Mouse (Mus musculus) heart, postnatal 0 days (tissue): Measurements from ENCODE around the gene Sbno2. TPM values are rescaled to one million over a fixed set of nuclear protein-coding genes. Genes with fewer than 3 reads are reported as not detected.
A peak's percentile ranks its signal among the peaks of the same experiment; 100 is the strongest.

Source experiments
- ATAC-seq: fragments of 200-750 bp; cut with Nextera tagmentation; 2 replicates; pipeline ENCODE4 v1.8.0; 2017; ENCODE audit warnings: low read depth, moderate number of reproducible peaks, moderate library complexity; ENCODE audit not compliant: insufficient read depth
- DNase-seq: peaks from one replicate; pipeline ENCODE4 v3.0.0-alpha.2; 2016; ENCODE audit warnings: low spot score
- H3K27ac ChIP-seq: fragments of 300-500 bp; sonication (generic); 2 replicates; pipeline ENCODE4 v1.5.1; 2014; ENCODE audit warnings: low read depth, mild to moderate bottlenecking
- H3K27me3 ChIP-seq: fragments of 300-500 bp; sonication (generic); 2 replicates; pipeline ENCODE4 v1.6.1; 2014; ENCODE audit warnings: low read length, mixed read lengths; ENCODE audit not compliant: control insufficient read depth, insufficient read depth
- H3K36me3 ChIP-seq: fragments of 300-500 bp; sonication (generic); replicated peaks from 2 replicates; pipeline ENCODE4 v1.6.1; 2014; ENCODE audit warnings: low read length, mixed read lengths; ENCODE audit not compliant: control insufficient read depth, insufficient read depth
- H3K4me1 ChIP-seq: fragments of 300-500 bp; sonication (generic); 2 replicates; pipeline ENCODE4 v1.6.1; 2014; ENCODE audit warnings: antibody characterized with exemption; ENCODE audit not compliant: control insufficient read depth, insufficient read depth
- H3K4me2 ChIP-seq: fragments of 300-500 bp; sonication (generic); 2 replicates; pipeline ENCODE4 v1.6.1; 2014; ENCODE audit warnings: low read depth, mild to moderate bottlenecking, low read length, moderate library complexity
- H3K4me3 ChIP-seq: fragments of 300-500 bp; sonication (generic); 2 replicates; pipeline ENCODE4 v1.5.1; 2014; ENCODE audit warnings: low read depth, low read length
- H3K9ac ChIP-seq: fragments of 300-500 bp; sonication (generic); replicated peaks from 2 replicates; pipeline ENCODE4 v1.6.1; 2014; ENCODE audit warnings: low read depth, low read length, mixed read lengths
- H3K9me3 ChIP-seq: fragments of 300-500 bp; sonication (generic); replicated peaks from 2 replicates; pipeline ENCODE4 v1.6.1; 2016; ENCODE audit warnings: low read length; ENCODE audit not compliant: control insufficient read depth
- CTCF ChIP-seq: IDR thresholded peaks from 2 replicates; pipeline ENCODE4 v1.5.1; 2016; ENCODE audit warnings: antibody characterized with exemption, control low read depth, low read depth
- EP300 ChIP-seq: IDR thresholded peaks from 2 replicates; pipeline ENCODE4 v1.6.1; 2016; ENCODE audit warnings: antibody characterized with exemption, low read depth
- WGBS: fragments of 180-500 bp; shearing (Covaris S2); extraction: QIAGEN DNeasy Blood & Tissue Kit; methylation state at CpG from one replicate; pipeline ENCODE4 v1.1.7; 2014; 5-methylcytosine and 5-hydroxymethylcytosine counted together
- polyA plus RNA-seq: library from polyadenylated mRNA; unstranded; fragments of >200 nt; fragmentation: Nextera tagmentation; extraction: Ambion mirVana; gene quantifications from 2 replicates; pipeline ENCODE4 v1.2.1, GENCODE M21; 2015
- total RNA-seq: library from RNA; depleted of rRNA; stranded (reverse); fragments of >200 nt; gene quantifications from 2 replicates; pipeline ENCODE4 v1.2.3, GENCODE M21; 2014; ENCODE audit warnings: low replicate concordance

The Sbno2 gene
- total and polyA plus RNA-seq, 2 experiments from 2014 or later: 6.3 to 21.1 TPM

DNA sequence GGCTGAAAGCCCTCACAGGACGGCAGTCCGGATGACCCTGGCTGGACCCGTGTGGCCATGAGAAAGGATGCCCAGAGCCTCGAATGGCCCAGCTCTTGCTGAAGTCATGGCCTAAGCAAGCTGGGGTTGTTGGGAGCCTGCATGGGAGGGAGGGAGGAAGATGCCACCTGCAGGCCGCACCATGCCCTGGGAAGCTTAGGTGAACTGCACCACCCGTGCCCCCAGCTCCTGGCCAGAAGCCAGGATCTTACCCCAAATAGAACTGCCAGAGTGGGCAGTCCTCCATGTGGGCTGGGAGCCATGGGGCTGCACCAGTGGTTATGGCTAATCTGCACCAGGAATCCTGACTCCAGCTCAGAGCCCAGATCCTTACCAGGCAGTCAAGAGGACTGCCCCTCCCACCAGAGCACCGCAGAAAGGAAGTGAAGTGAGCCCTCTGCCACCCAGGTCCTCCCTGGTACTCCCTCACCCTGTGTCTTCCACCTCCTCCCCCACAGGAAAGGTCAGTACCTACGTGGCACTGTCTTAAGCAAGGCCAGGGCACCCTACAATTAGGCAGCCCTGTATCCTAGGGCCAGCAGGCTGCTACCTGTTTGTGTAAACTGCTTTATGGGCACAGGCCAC lies 28.0 kb upstream of the Sbno2 start:
- Histone ChIP-seq H3K9me3 (no peaks in the 10 kb centered on the region), H3K36me3 (peaks cover 38% of the 10 kb centered on the region), H3K4me3 (no peak overlapping the region), H3K4me1 (peaks cover 13% of the 10 kb centered on the region), H3K4me2 (no peak overlapping the region), H3K9ac (no peak overlapping the region), H3K27ac (peak overlapping the region; percentile 4; the same call in 1 of the 2 replicates), H3K27me3 (peaks cover 15% of the 10 kb centered on the region; the same call in 1 of the 2 replicates)
- DNase-seq: peak; percentile 60
- WGBS: 30% methylated on average over 8 of the region's 8 CpGs
- TF ChIP-seq CTCF (peak; percentile 48), EP300 (0 out of 2 replicates have a peak, but pooled peaks have one; percentile 43)
- ATAC-seq: peak; percentile 69

- Histone ChIP-seq H3K4me3 (no peak overlapping the region), H3K36me3 (peaks cover 52% of the 10 kb centered on the region), H3K27me3 (peaks cover 6% of the 10 kb centered on the region; the same call in 1 of the 2 replicates), H3K9ac (no peak overlapping the region), H3K9me3 (no peaks in the 10 kb centered on the region), H3K27ac (no peak overlapping the region), H3K4me1 (0 out of 2 replicates have a peak, but pooled peaks cover 4% of the 10 kb centered on the region), H3K4me2 (no peak overlapping the region)
- ATAC-seq (no peak), DNase-seq (no peak)
- TF ChIP-seq EP300: no peak
- no peak for TF ChIP-seq CTCF
- whole genome bisulfite sequencing: 63% methylated on average over 27 of the region's 27 CpGs
These were observed 26.6 kb upstream of the Sbno2 start for GRCm38 (mm10) chr10:80131952-80132350.

- DNase-seq (no peak), ATAC-seq (no peak)
- Histone ChIP-seq H3K27ac (no peak overlapping the region), H3K4me3 (no peak overlapping the region), H3K4me2 (no peak overlapping the region), H3K36me3 (peaks cover 57% of the 10 kb centered on the region), H3K9me3 (no peaks in the 10 kb centered on the region), H3K27me3 (peaks cover 2% of the 10 kb centered on the region; the same call in 1 of the 2 replicates), H3K4me1 (0 out of 2 replicates have a peak, but pooled peaks cover 4% of the 10 kb centered on the region), H3K9ac (no peak overlapping the region)
- TF ChIP-seq EP300 (no peak), CTCF (no peak)
- 35% methylated on average over 55 of the region's 55 CpGs for WGBS
These were observed 26.1 kb upstream of the Sbno2 start for GRCm38 (mm10) chr10:80131316-80131951.

GRCm38 (mm10) chr10:80130403-80131031 lies 25.1 kb upstream of the Sbno2 start:
- DNase-seq (no peak), ATAC-seq (no peak)
- Histone ChIP-seq H3K27ac (no peak overlapping the region), H3K9me3 (no peaks in the 10 kb centered on the region), H3K9ac (no peak overlapping the region), H3K27me3 (no peaks in the 10 kb centered on the region), H3K4me2 (no peak overlapping the region), H3K4me3 (no peak overlapping the region), H3K36me3 (peaks cover 66% of the 10 kb centered on the region), H3K4me1 (0 out of 2 replicates have a peak, but pooled peaks cover 4% of the 10 kb centered on the region)
- TF ChIP-seq CTCF: no peak
- WGBS: 87% methylated on average over 18 of the region's 18 CpGs

- Histone ChIP-seq H3K27ac (no peak overlapping the region), H3K4me3 (no peak overlapping the region), H3K36me3 (peaks cover 73% of the 10 kb centered on the region), H3K4me2 (no peak overlapping the region), H3K9ac (no peak overlapping the region), H3K4me1 (0 out of 2 replicates have a peak, but pooled peaks cover 4% of the 10 kb centered on the region), H3K9me3 (no peaks in the 10 kb centered on the region), H3K27me3 (no peaks in the 10 kb centered on the region)
- DNase-seq: no peak
- TF ChIP-seq EP300 (no peak), CTCF (no peak)
- 86% methylated on average over 9 of the region's 9 CpGs for WGBS
- no peak for ATAC-seq
These were observed 24.5 kb upstream of the Sbno2 start for GRCm38 (mm10) chr10:80129846-80130245.
